Mouse (Mus musculus): ENCODE data around the gene Plxnc1. TPM values are rescaled to one million over a fixed set of nuclear protein-coding genes. Genes with fewer than 3 reads are reported as not detected.

The Plxnc1 gene
- polyA plus RNA-seq, 2 experiments = 2.0 to 2.1 TPM

GRCm38 (mm10) chr10:94910570-94910969 lies 34.1 kb downstream of the Plxnc1 start:
- Histone ChIP-seq H3K27ac (no peak overlapping the region; the same call in 1 of the 2 replicates), H3K9me3 (ENCODE audit: control insufficient read depth, low read length) (no peaks in the 10 kb centered on the region), H3K4me3 (ENCODE audit: insufficient read depth in 1 of 2, low read depth in 2 of 2, low read length in 2 of 2) (no peak overlapping the region), H3K27me3 (ENCODE audit: control insufficient read depth, insufficient read depth, low read length) (no peaks in the 10 kb centered on the region), H3K36me3 (replicated peaks; ENCODE audit: control insufficient read depth, insufficient read depth, low read depth) (no peaks in the 10 kb centered on the region), H3K4me2 (ENCODE audit: low read depth) (no peak overlapping the region), H3K9ac (replicated peaks) (no peak overlapping the region), H3K4me1 (replicated peaks; ENCODE audit: control insufficient read depth in 2 of 2, insufficient read depth in 2 of 2, low read length in 1 of 2) (peaks cover 25 to 41% of the 10 kb centered on the region in 2 experiments)
- ATAC-seq (ENCODE audit: insufficient read depth) (no peak), DNase-seq (ENCODE audit: low read depth in 3 of 3, low spot score in 3 of 3) (no peak)
- WGBS (ENCODE audit: insufficient replicate concordance) = 84% methylated on average over 4 of the region's 4 CpGs
- TF ChIP-seq CTCF (IDR thresholded peaks at IDR 0.05; ENCODE audit: low read depth) (no peak), EP300 (IDR thresholded peaks at IDR 0.05; ENCODE audit: low read depth) (no peak)

- peaks cover 25 to 40% of the 10 kb centered on the region in 2 experiments for H3K4me1 ChIP-seq (replicated peaks; ENCODE audit: control insufficient read depth in 2 of 2, insufficient read depth in 2 of 2, low read length in 1 of 2)
- no peak overlapping the region for H3K9ac ChIP-seq (replicated peaks)
- DNase-seq (ENCODE audit: low read depth in 3 of 3, low spot score in 3 of 3) = no peak
- no peak for ATAC-seq (ENCODE audit: insufficient read depth)
- H3K36me3 ChIP-seq (replicated peaks; ENCODE audit: control insufficient read depth, insufficient read depth, low read depth) = no peaks in the 10 kb centered on the region
- no peak overlapping the region for H3K27ac ChIP-seq
- H3K4me2 ChIP-seq (ENCODE audit: low read depth) = no peak overlapping the region
- H3K9me3 ChIP-seq (ENCODE audit: control insufficient read depth, low read length) = no peaks in the 10 kb centered on the region
- 85% methylated on average over 2 of the region's 2 CpGs for WGBS (ENCODE audit: insufficient replicate concordance)
- H3K27me3 ChIP-seq (ENCODE audit: control insufficient read depth, insufficient read depth, low read length) = no peaks in the 10 kb centered on the region
- no peak overlapping the region for H3K4me3 ChIP-seq (ENCODE audit: insufficient read depth in 1 of 2, low read depth in 2 of 2, low read length in 2 of 2)
- TF ChIP-seq EP300 (IDR thresholded peaks at IDR 0.05; ENCODE audit: low read depth) (no peak), CTCF (IDR thresholded peaks at IDR 0.05; ENCODE audit: low read depth) (no peak)
Observed at GRCm38 (mm10) chr10:94909789-94910188, 34.8 kb downstream of the Plxnc1 start.

- ATAC-seq (ENCODE audit: insufficient read depth) (no peak), DNase-seq (ENCODE audit: low read depth in 3 of 3, low spot score in 3 of 3) (no peak)
- Histone ChIP-seq H3K36me3 (replicated peaks; ENCODE audit: control insufficient read depth, insufficient read depth, low read depth) (no peaks in the 10 kb centered on the region), H3K9me3 (ENCODE audit: control insufficient read depth, low read length) (no peaks in the 10 kb centered on the region), H3K4me1 (replicated peaks; ENCODE audit: control insufficient read depth in 2 of 2, insufficient read depth in 2 of 2, low read length in 1 of 2) (peaks cover 25 to 39% of the 10 kb centered on the region in 2 experiments), H3K4me2 (ENCODE audit: low read depth) (no peak overlapping the region), H3K4me3 (ENCODE audit: insufficient read depth in 1 of 2, low read depth in 2 of 2, low read length in 2 of 2) (no peak overlapping the region), H3K9ac (replicated peaks) (no peak overlapping the region), H3K27ac (no peak overlapping the region), H3K27me3 (ENCODE audit: control insufficient read depth, insufficient read depth, low read length) (no peaks in the 10 kb centered on the region)
- TF ChIP-seq CTCF (IDR thresholded peaks at IDR 0.05; ENCODE audit: low read depth) = no peak
- no peak for TF ChIP-seq EP300 (IDR thresholded peaks at IDR 0.05; ENCODE audit: low read depth)
- WGBS (ENCODE audit: insufficient replicate concordance) = 70% methylated on average over 11 of the region's 11 CpGs
Observed at GRCm38 (mm10) chr10:94908976-94909717, 35.5 kb downstream of the Plxnc1 start.

GRCm38 (mm10) chr10:94905689-94906473 lies 38.8 kb downstream of the Plxnc1 start:
- Histone ChIP-seq H3K4me1 (replicated peaks; ENCODE audit: control insufficient read depth in 2 of 2, insufficient read depth in 2 of 2, low read length in 1 of 2) (peaks cover 0 to 8% of the 10 kb centered on the region in 2 experiments; a peak in 2 of 4 replicates), H3K27ac (no peak overlapping the region), H3K9ac (replicated peaks) (no peak overlapping the region), H3K4me3 (ENCODE audit: insufficient read depth in 1 of 2, low read depth in 2 of 2, low read length in 2 of 2) (no peak overlapping the region), H3K27me3 (ENCODE audit: control insufficient read depth, insufficient read depth, low read length) (no peaks in the 10 kb centered on the region), H3K9me3 (ENCODE audit: control insufficient read depth, low read length) (no peaks in the 10 kb centered on the region), H3K36me3 (replicated peaks; ENCODE audit: control insufficient read depth, insufficient read depth, low read depth) (no peaks in the 10 kb centered on the region), H3K4me2 (ENCODE audit: low read depth) (no peak overlapping the region)
- WGBS (ENCODE audit: insufficient replicate concordance) = 69% methylated on average over 21 of the region's 21 CpGs
- ATAC-seq (ENCODE audit: insufficient read depth) (no peak), DNase-seq (ENCODE audit: low read depth in 3 of 3, low spot score in 3 of 3) (no peak)
- TF ChIP-seq CTCF (IDR thresholded peaks at IDR 0.05; ENCODE audit: low read depth) (no peak), EP300 (IDR thresholded peaks at IDR 0.05; ENCODE audit: low read depth) (no peak)

- Histone ChIP-seq H3K9me3 (ENCODE audit: control insufficient read depth, low read length) (no peaks in the 10 kb centered on the region), H3K4me1 (replicated peaks; ENCODE audit: control insufficient read depth in 2 of 2, insufficient read depth in 2 of 2, low read length in 1 of 2) (0 out of 4 replicates have a peak, but pooled peaks cover 0 to 7% of the 10 kb centered on the region in 2 experiments), H3K4me3 (ENCODE audit: insufficient read depth in 1 of 2, low read depth in 2 of 2, low read length in 2 of 2) (no peak overlapping the region), H3K27ac (no peak overlapping the region), H3K27me3 (ENCODE audit: control insufficient read depth, insufficient read depth, low read length) (no peaks in the 10 kb centered on the region), H3K36me3 (replicated peaks; ENCODE audit: control insufficient read depth, insufficient read depth, low read depth) (no peaks in the 10 kb centered on the region), H3K4me2 (ENCODE audit: low read depth) (no peak overlapping the region), H3K9ac (replicated peaks) (no peak overlapping the region)
- ATAC-seq (ENCODE audit: insufficient read depth) (no peak), DNase-seq (ENCODE audit: low read depth in 3 of 3, low spot score in 3 of 3) (no peak)
- 53% methylated on average over 5 of the region's 5 CpGs for WGBS (ENCODE audit: insufficient replicate concordance)
- TF ChIP-seq CTCF (IDR thresholded peaks at IDR 0.05; ENCODE audit: low read depth) (no peak), EP300 (IDR thresholded peaks at IDR 0.05; ENCODE audit: low read depth) (no peak)
Observed at GRCm38 (mm10) chr10:94905219-94905618, 39.4 kb downstream of the Plxnc1 start.

Data from liver, embryonic 14.5 days (tissue).